In the genomic region with DNA sequence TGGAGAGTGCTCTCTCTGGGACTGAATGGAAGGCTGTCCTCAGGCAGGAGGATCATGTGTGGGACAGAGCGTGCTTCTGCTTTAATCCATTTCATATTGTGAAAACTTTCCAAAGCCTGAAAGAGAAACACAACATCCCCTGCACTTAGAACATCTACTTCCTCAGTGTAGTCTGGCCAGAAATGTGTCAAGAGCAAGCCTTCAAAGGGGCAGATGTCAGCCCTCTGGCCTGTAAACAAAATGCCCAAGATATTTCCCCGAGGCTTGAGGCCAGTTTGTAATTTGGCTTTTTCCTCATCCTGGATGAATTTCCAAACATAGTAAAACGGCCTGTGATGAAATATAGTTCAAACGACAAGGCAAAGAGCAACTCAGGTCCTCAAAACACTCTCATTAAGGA, we compare ENCODE assay signal across 14 mouse cellular contexts. TPM values are rescaled to one million over a fixed set of nuclear protein-coding genes. Genes with fewer than 3 reads are reported as not detected.
DNase-seq lines count a peak whose midpoint lies in the region; ATAC-seq and TF ChIP-seq lines count a peak whose summit lies in the region.
"Had no signal": no experiment of that assay in that cellular context is flagged by ENCODE, and none has a peak within 500 bp of the region (broad histone marks: within the 10 kb centered on the region; RNA-seq: fewer than 3 reads in every experiment).

No protein-coding gene starts in this region.

- H3K27me3 ChIP-seq in embryonic facial prominence, embryonic 14.5 days (replicated peaks; ENCODE audit: control insufficient read depth, insufficient read depth, low read length) = no peaks in the 10 kb centered on the region
- no peaks in the 10 kb centered on the region for H3K27me3 ChIP-seq in embryonic facial prominence, embryonic 10.5 days (replicated peaks; ENCODE audit: low read depth, poor library complexity, severe bottlenecking)
- H3K27me3 ChIP-seq in lung, embryonic 14.5 days (ENCODE audit: insufficient read depth, low read length) = no peaks in the 10 kb centered on the region
- no peaks in the 10 kb centered on the region for H3K27me3 ChIP-seq in forebrain, embryonic 11.5 days (ENCODE audit: control insufficient read depth, insufficient read depth, low read length)
- H3K27me3 ChIP-seq: forebrain, embryonic 15.5 days; intestine, embryonic 15.5 days; Patski had no signal

- 44% methylated on average over 4 of the region's 4 CpGs for WGBS in embryonic facial prominence, embryonic 14.5 days
- 64% methylated on average over 4 of the region's 4 CpGs for WGBS in embryonic facial prominence, embryonic 10.5 days
- WGBS in lung, embryonic 14.5 days = 30% methylated on average over 4 of the region's 4 CpGs
- 80% methylated on average over 4 of the region's 4 CpGs for WGBS in forebrain, embryonic 11.5 days

- no peak overlapping the region for H3K4me3 ChIP-seq in embryonic facial prominence, embryonic 14.5 days (ENCODE audit: low read depth, low read length)
- H3K4me3 ChIP-seq in embryonic facial prominence, embryonic 10.5 days = no peak overlapping the region
- no peak overlapping the region for H3K4me3 ChIP-seq in lung, embryonic 14.5 days (ENCODE audit: low read depth, low read length)
- H3K4me3 ChIP-seq in forebrain, embryonic 11.5 days (ENCODE audit: low read depth, low read length) = no peak overlapping the region
- H3K4me3 ChIP-seq: forebrain, embryonic 15.5 days; intestine, embryonic 15.5 days; limb, embryonic 10.5 days had no signal

- no peaks in the 10 kb centered on the region for H3K4me1 ChIP-seq in embryonic facial prominence, embryonic 14.5 days (ENCODE audit: control insufficient read depth, insufficient read depth, low read length)
- H3K4me1 ChIP-seq in embryonic facial prominence, embryonic 10.5 days = no peaks in the 10 kb centered on the region
- H3K4me1 ChIP-seq in lung, embryonic 14.5 days (ENCODE audit: insufficient read depth) = no peaks in the 10 kb centered on the region
- no peaks in the 10 kb centered on the region for H3K4me1 ChIP-seq in forebrain, embryonic 11.5 days (replicated peaks; ENCODE audit: control insufficient read depth, insufficient read depth, low read length)
- H3K4me1 ChIP-seq: forebrain, embryonic 15.5 days; intestine, embryonic 15.5 days; limb, embryonic 10.5 days had no signal

- intact Hi-C loops in heart, postnatal 25 days (cut with DNase I) = no loop called here

- no peak overlapping the region for H3K9ac ChIP-seq in embryonic facial prominence, embryonic 14.5 days (ENCODE audit: low read depth, low read length)
- H3K9ac ChIP-seq in lung, embryonic 14.5 days = no peak overlapping the region
- H3K9ac ChIP-seq in forebrain, embryonic 11.5 days (ENCODE audit: low read length) = no peak overlapping the region
- H3K9ac ChIP-seq: forebrain, embryonic 15.5 days; intestine, embryonic 15.5 days had no signal

- no peak overlapping the region for H3K4me2 ChIP-seq in embryonic facial prominence, embryonic 14.5 days (ENCODE audit: low read depth, low read length)
- H3K4me2 ChIP-seq in lung, embryonic 14.5 days = no peak overlapping the region
- no peak overlapping the region for H3K4me2 ChIP-seq in forebrain, embryonic 11.5 days (ENCODE audit: low read depth, low read length, severe bottlenecking)
- H3K4me2 ChIP-seq: forebrain, embryonic 15.5 days; intestine, embryonic 15.5 days; midbrain, embryonic 11.5 days had no signal

- H3K9me3 ChIP-seq in embryonic facial prominence, embryonic 14.5 days (ENCODE audit: control insufficient read depth, low read length) = no peaks in the 10 kb centered on the region
- no peaks in the 10 kb centered on the region for H3K9me3 ChIP-seq in embryonic facial prominence, embryonic 10.5 days
- H3K9me3 ChIP-seq in lung, embryonic 14.5 days (ENCODE audit: low read depth, low read length) = no peaks in the 10 kb centered on the region
- H3K9me3 ChIP-seq in forebrain, embryonic 11.5 days (ENCODE audit: control insufficient read depth, low read length) = no peaks in the 10 kb centered on the region
- H3K9me3 ChIP-seq: forebrain, embryonic 15.5 days; intestine, embryonic 15.5 days; limb, embryonic 10.5 days had no signal

- no peak for ATAC-seq in embryonic facial prominence, embryonic 14.5 days (ENCODE audit: low read depth)
- no peak for ATAC-seq in lung, embryonic 14.5 days (ENCODE audit: insufficient read depth)
- ATAC-seq in forebrain, embryonic 11.5 days (replicated peaks; ENCODE audit: low FRiP score) = no peak
- ATAC-seq: forebrain, embryonic 15.5 days; intestine, embryonic 15.5 days; Patski had no signal

- no peak overlapping the region for H3K27ac ChIP-seq in embryonic facial prominence, embryonic 14.5 days (replicated peaks; ENCODE audit: low read depth, low read length)
- no peak overlapping the region for H3K27ac ChIP-seq in embryonic facial prominence, embryonic 10.5 days (replicated peaks)
- H3K27ac ChIP-seq in lung, embryonic 14.5 days (ENCODE audit: low read depth) = no peak overlapping the region
- H3K27ac ChIP-seq in forebrain, embryonic 11.5 days (ENCODE audit: low read depth, low read length) = no peak overlapping the region
- H3K27ac ChIP-seq: forebrain, embryonic 15.5 days; intestine, embryonic 15.5 days; limb, embryonic 10.5 days had no signal

- no peak for TF ChIP-seq CTCF in lung, embryonic 14.5 days (IDR thresholded peaks at IDR 0.05; ENCODE audit: low read depth)

- no peaks in the 10 kb centered on the region for H3K36me3 ChIP-seq in embryonic facial prominence, embryonic 14.5 days (ENCODE audit: control insufficient read depth, insufficient read depth, low read length)
- no peaks in the 10 kb centered on the region for H3K36me3 ChIP-seq in embryonic facial prominence, embryonic 10.5 days (replicated peaks)
- H3K36me3 ChIP-seq in lung, embryonic 14.5 days (ENCODE audit: insufficient read depth) = no peaks in the 10 kb centered on the region
- H3K36me3 ChIP-seq in forebrain, embryonic 11.5 days (ENCODE audit: control insufficient read depth, insufficient read depth, low read length) = no peaks in the 10 kb centered on the region
- H3K36me3 ChIP-seq: forebrain, embryonic 15.5 days; intestine, embryonic 15.5 days; limb, embryonic 10.5 days had no signal

- peak; percentile 38 for DNase-seq in embryonic facial prominence, embryonic 14.5 days (ENCODE audit: low spot score)
- DNase-seq in embryonic facial prominence, embryonic 10.5 days (ENCODE audit: low spot score) = no peak
- peak; percentile 75 for DNase-seq in adipocyte (ENCODE audit: low spot score)
- peak; percentile 42 for DNase-seq in heart, postnatal 25 days (ENCODE audit: low spot score)
- DNase-seq in lung, embryonic 14.5 days = peak; percentile 54
- DNase-seq in forebrain, embryonic 11.5 days (ENCODE audit: low spot score) = no peak
- no peak for DNase-seq in left cerebral cortex, adult 9 months (ENCODE audit: low spot score in 2 of 2)
- no peak for DNase-seq in embryo, embryonic 10.5 days (ENCODE audit: low spot score)
- DNase-seq: cerebellum, postnatal 36 days had no signal

RNA-seq across cellular contexts. Expression of a gene that starts 28.2 kb away (rescaled TPM):
- polyA plus RNA-seq in embryonic facial prominence, embryonic 14.5 days (2014; fragmentation: Nextera tagmentation; extraction: Ambion mirVana) = 98.1 and 98.2 TPM in 2 replicates
- 59.8 and 67.7 TPM in 2 replicates for polyA plus RNA-seq in embryonic facial prominence, embryonic 10.5 days (2016; fragmentation: Nextera tagmentation; extraction: Ambion mirVana)
- total RNA-seq in heart, postnatal 25 days (2021) = 10 to 100 TPM; 24.5 to 28.1 TPM
- polyA plus RNA-seq in lung, embryonic 14.5 days (2014; fragmentation: Nextera tagmentation; extraction: Ambion mirVana) = 87.9 and 88.4 TPM in 2 replicates
- polyA plus RNA-seq in forebrain, embryonic 11.5 days (2014; fragmentation: Nextera tagmentation; extraction: Ambion mirVana) = 60.2 and 65.6 TPM in 2 replicates

RNA-seq across cellular contexts. Expression of a gene that starts 41.5 kb away (rescaled TPM):
- 16.0 and 16.2 TPM in 2 replicates for polyA plus RNA-seq in embryonic facial prominence, embryonic 14.5 days (2014; fragmentation: Nextera tagmentation; extraction: Ambion mirVana)
- 2.5 and 3.3 TPM in 2 replicates for polyA plus RNA-seq in embryonic facial prominence, embryonic 10.5 days (2016; fragmentation: Nextera tagmentation; extraction: Ambion mirVana)
- 1 to 10 TPM; 4.2 to 7.1 TPM for total RNA-seq in heart, postnatal 25 days (2021)
- polyA plus RNA-seq in lung, embryonic 14.5 days (2014; fragmentation: Nextera tagmentation; extraction: Ambion mirVana) = 7.3 and 9.2 TPM in 2 replicates
- 1.3 and 1.5 TPM in 2 replicates for polyA plus RNA-seq in forebrain, embryonic 11.5 days (2014; fragmentation: Nextera tagmentation; extraction: Ambion mirVana)

Comparison
In these comparisons a context has a peak if more than half of its experiments do, and no peak if none do; other contexts are left out.
1. DNase-seq: peak in embryonic facial prominence, embryonic 14.5 days (single experiment), adipocyte (single experiment), heart, postnatal 25 days (single experiment) and lung, embryonic 14.5 days (single experiment); none in embryonic facial prominence, embryonic 10.5 days (single experiment), forebrain, embryonic 11.5 days (single experiment), left cerebral cortex, adult 9 months (0 of 2) and embryo, embryonic 10.5 days (single experiment).